ENCODE assay signal across 24 mouse cellular contexts in the genomic region with DNA sequence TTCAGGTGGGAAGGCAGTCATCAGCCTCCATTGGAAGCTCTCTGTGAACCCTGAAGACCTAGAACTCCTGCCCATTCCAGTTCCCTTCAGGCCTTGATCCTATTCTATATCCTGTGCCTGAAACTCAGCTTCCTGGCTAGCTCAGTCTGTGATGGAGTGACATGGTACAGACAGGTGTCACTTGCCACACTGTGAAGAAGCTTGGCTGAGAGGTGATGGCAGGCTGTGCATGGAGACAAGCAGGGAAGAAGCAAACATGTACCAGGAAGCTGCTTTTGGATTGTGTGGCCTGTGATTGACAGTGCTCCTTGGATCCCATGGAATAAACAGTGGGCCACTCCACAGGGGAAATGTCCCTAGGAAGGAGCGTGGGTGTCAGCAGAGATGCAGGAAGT. TPM values are rescaled to one million over a fixed set of nuclear protein-coding genes. Genes with fewer than 3 reads are reported as not detected.
"Had no signal": no experiment of that assay in that cellular context is flagged by ENCODE, and none has a peak within 500 bp of the region (broad histone marks: within the 10 kb centered on the region; RNA-seq: fewer than 3 reads in every experiment).

No protein-coding gene starts in this region.

- DNase-seq: liver, embryonic 13.5 days; liver, postnatal 0 days; lung, embryonic 14.5 days; lung, postnatal 14 days; lung, postnatal 36 days; retina, postnatal 1 day; right cerebral cortex, adult 18-20 months; right cerebral cortex, postnatal 25 days; right cerebral cortex, postnatal 4 days; spleen, adult 18-20 months; thymus, adult 18-20 months; thymus, postnatal 14 days; thymus, postnatal 36 days had no signal

- H3K9me3 ChIP-seq: liver, embryonic 13.5 days; liver, embryonic 15.5 days; midbrain, embryonic 10.5 days; midbrain, embryonic 13.5 days; neural tube, embryonic 13.5 days; neural tube, embryonic 15.5 days had no signal

- ATAC-seq: liver, postnatal 0 days; midbrain, embryonic 13.5 days; midbrain, embryonic 16.5 days had no signal

- H3K9ac ChIP-seq: liver, embryonic 13.5 days; liver, embryonic 15.5 days; liver, postnatal 0 days; lung, embryonic 14.5 days; midbrain, embryonic 13.5 days; neural tube, embryonic 13.5 days; neural tube, embryonic 15.5 days had no signal

- H3K4me2 ChIP-seq: liver, embryonic 13.5 days; liver, embryonic 15.5 days; lung, embryonic 14.5 days; midbrain, embryonic 13.5 days; neural tube, embryonic 13.5 days; neural tube, embryonic 15.5 days had no signal

- H3K4me1 ChIP-seq: liver, embryonic 13.5 days; liver, embryonic 15.5 days; midbrain, embryonic 10.5 days; midbrain, embryonic 13.5 days; neural tube, embryonic 13.5 days; neural tube, embryonic 15.5 days had no signal

- H3K27me3 ChIP-seq: liver, embryonic 13.5 days; liver, embryonic 15.5 days; midbrain, embryonic 13.5 days; neural tube, embryonic 13.5 days; neural tube, embryonic 15.5 days had no signal

- H3K27ac ChIP-seq: liver, embryonic 13.5 days; liver, embryonic 15.5 days; midbrain, embryonic 10.5 days; midbrain, embryonic 13.5 days; neural tube, embryonic 13.5 days; neural tube, embryonic 15.5 days had no signal

- H3K4me3 ChIP-seq: liver, embryonic 13.5 days; liver, embryonic 15.5 days; midbrain, embryonic 10.5 days; midbrain, embryonic 13.5 days; myocyte; neural tube, embryonic 13.5 days; neural tube, embryonic 15.5 days had no signal

RNA-seq across cellular contexts. Expression of gene Ccr6, which starts 35.9 kb away (rescaled TPM):
- total RNA-seq: megakaryocyte-erythroid progenitor cell, adult 5-6 weeks had no signal
- polyA plus RNA-seq: liver, embryonic 15.5 days; lung, embryonic 14.5 days; midbrain, embryonic 10.5 days; midbrain, embryonic 13.5 days; midbrain, embryonic 16.5 days; myocyte; neural tube, embryonic 11.5 days; neural tube, embryonic 13.5 days; neural tube, embryonic 15.5 days had no signal

RNA-seq across cellular contexts. Expression of gene Gm49673, which starts 52.3 kb away (rescaled TPM):
- total RNA-seq: megakaryocyte, adult 5-6 weeks; megakaryocyte-erythroid progenitor cell, adult 5-6 weeks had no signal
- polyA plus RNA-seq: liver, embryonic 13.5 days; liver, embryonic 15.5 days; liver, postnatal 0 days; lung, embryonic 14.5 days; lung, embryonic 16.5 days; midbrain, embryonic 16.5 days; myocyte had no signal
